Mouse (Mus musculus): Measurements from ENCODE around the gene Fdxacb1. TPM values are rescaled to one million over a fixed set of nuclear protein-coding genes. Genes with fewer than 3 reads are reported as not detected.

Gene Fdxacb1
- polyA plus RNA-seq (2015; fragmentation: Nextera tagmentation; extraction: Ambion mirVana), result 11.1 and 11.7 TPM in 2 replicates

GRCm38 (mm10) chr9:50768107-50769002 is at the start of gene Fdxacb1:
Gene Fdxacb1 (plus strand): TSS chr9:50768236.
- peak within 1 kb of the TSS; percentile 80 for H3K4me2 ChIP-seq (ENCODE audit: low read depth, low read length)
- peak; percentile 96 for ATAC-seq (ENCODE audit: insufficient read depth, low FRiP score)
- H3K9ac ChIP-seq (ENCODE audit: low read length), result peak within 1 kb of the TSS; percentile 81
- H3K27me3 ChIP-seq (ENCODE audit: control insufficient read depth, insufficient read depth, low read length), result no peaks in the 10 kb centered on the region
- 2% methylated on average over 59 of the region's 59 CpGs for WGBS
- no peaks in the 10 kb centered on the region for H3K36me3 ChIP-seq (ENCODE audit: control insufficient read depth, insufficient read depth, low read length)
- H3K4me3 ChIP-seq (replicated peaks; ENCODE audit: low read length), result peak within 1 kb of the TSS; percentile 72
- peak within 1 kb of the TSS; percentile 96 for H3K27ac ChIP-seq (ENCODE audit: low read length)
- H3K4me1 ChIP-seq (ENCODE audit: control insufficient read depth, insufficient read depth, low read length), result 0 out of 2 replicates have a peak, but pooled peaks cover 2% of the 10 kb centered on the region
- no peaks in the 10 kb centered on the region for H3K9me3 ChIP-seq (replicated peaks; ENCODE audit: control insufficient read depth, low read length)

- Histone ChIP-seq H3K9ac (ENCODE audit: low read length) (no peak overlapping the region), H3K36me3 (ENCODE audit: control insufficient read depth, insufficient read depth, low read length) (no peaks in the 10 kb centered on the region), H3K4me2 (ENCODE audit: low read depth, low read length) (no peak overlapping the region), H3K27me3 (ENCODE audit: control insufficient read depth, insufficient read depth, low read length) (no peaks in the 10 kb centered on the region), H3K27ac (ENCODE audit: low read length) (no peak overlapping the region), H3K4me3 (replicated peaks; ENCODE audit: low read length) (no peak overlapping the region), H3K4me1 (ENCODE audit: control insufficient read depth, insufficient read depth, low read length) (peaks cover 19% of the 10 kb centered on the region), H3K9me3 (replicated peaks; ENCODE audit: control insufficient read depth, low read length) (no peaks in the 10 kb centered on the region)
- no peak for ATAC-seq (ENCODE audit: insufficient read depth, low FRiP score)
- 70% methylated on average over 4 of the region's 4 CpGs for WGBS
These were observed 49.2 kb upstream of the Fdxacb1 start for GRCm38 (mm10) chr9:50718878-50719277.

- ATAC-seq (ENCODE audit: insufficient read depth, low FRiP score), result no peak
- no peak overlapping the region; the same call in 1 of the 2 replicates for H3K9ac ChIP-seq (ENCODE audit: low read length)
- WGBS, result 29% methylated on average over 12 of the region's 12 CpGs
- no peak overlapping the region for H3K27ac ChIP-seq (ENCODE audit: low read length)
- no peaks in the 10 kb centered on the region for H3K36me3 ChIP-seq (ENCODE audit: control insufficient read depth, insufficient read depth, low read length)
- H3K4me2 ChIP-seq (ENCODE audit: low read depth, low read length), result no peak overlapping the region
- no peak overlapping the region for H3K4me3 ChIP-seq (replicated peaks; ENCODE audit: low read length)
- peaks cover 20% of the 10 kb centered on the region for H3K4me1 ChIP-seq (ENCODE audit: control insufficient read depth, insufficient read depth, low read length)
- no peaks in the 10 kb centered on the region for H3K27me3 ChIP-seq (ENCODE audit: control insufficient read depth, insufficient read depth, low read length)
- H3K9me3 ChIP-seq (replicated peaks; ENCODE audit: control insufficient read depth, low read length), result no peaks in the 10 kb centered on the region
These were observed 47.0 kb upstream of the Fdxacb1 start for GRCm38 (mm10) chr9:50721061-50721460.

- H3K36me3 ChIP-seq (ENCODE audit: control insufficient read depth, insufficient read depth, low read length), result no peaks in the 10 kb centered on the region
- no peak for ATAC-seq (ENCODE audit: insufficient read depth, low FRiP score)
- no peaks in the 10 kb centered on the region for H3K9me3 ChIP-seq (replicated peaks; ENCODE audit: control insufficient read depth, low read length)
- 0 out of 2 replicates have a peak overlapping the region, but pooled peaks have one; percentile 14 for H3K4me2 ChIP-seq (ENCODE audit: low read depth, low read length)
- WGBS, result 48% methylated on average over 8 of the region's 8 CpGs
- H3K27ac ChIP-seq (ENCODE audit: low read length), result no peak overlapping the region
- H3K4me3 ChIP-seq (replicated peaks; ENCODE audit: low read length), result no peak overlapping the region
- peaks cover 28% of the 10 kb centered on the region for H3K4me1 ChIP-seq (ENCODE audit: control insufficient read depth, insufficient read depth, low read length)
- H3K9ac ChIP-seq (ENCODE audit: low read length), result no peak overlapping the region; the same call in 1 of the 2 replicates
- no peaks in the 10 kb centered on the region for H3K27me3 ChIP-seq (ENCODE audit: control insufficient read depth, insufficient read depth, low read length)
These were observed 45.6 kb upstream of the Fdxacb1 start for GRCm38 (mm10) chr9:50722451-50722911.

GRCm38 (mm10) chr9:50723406-50723805 is 44.6 kb upstream of the Fdxacb1 start:
- 20% methylated on average over 7 of the region's 7 CpGs for whole genome bisulfite sequencing
- ATAC-seq (ENCODE audit: insufficient read depth, low FRiP score), result no peak
- peak overlapping the region; percentile 39; the same call in 1 of the 2 replicates for H3K27ac ChIP-seq (ENCODE audit: low read length)
- H3K4me2 ChIP-seq (ENCODE audit: low read depth, low read length), result peak overlapping the region; percentile 14; the same call in 1 of the 2 replicates
- H3K9me3 ChIP-seq (replicated peaks; ENCODE audit: control insufficient read depth, low read length), result no peaks in the 10 kb centered on the region
- peaks cover 29% of the 10 kb centered on the region for H3K4me1 ChIP-seq (ENCODE audit: control insufficient read depth, insufficient read depth, low read length)
- no peaks in the 10 kb centered on the region for H3K27me3 ChIP-seq (ENCODE audit: control insufficient read depth, insufficient read depth, low read length)
- no peak overlapping the region; the same call in 1 of the 2 replicates for H3K4me3 ChIP-seq (replicated peaks; ENCODE audit: low read length)
- H3K9ac ChIP-seq (ENCODE audit: low read length), result peak overlapping the region; percentile 28; the same call in 1 of the 2 replicates
- no peaks in the 10 kb centered on the region for H3K36me3 ChIP-seq (ENCODE audit: control insufficient read depth, insufficient read depth, low read length)

GRCm38 (mm10) chr9:50724147-50724546 is 43.9 kb upstream of the Fdxacb1 start:
- no peaks in the 10 kb centered on the region for H3K9me3 ChIP-seq (replicated peaks; ENCODE audit: control insufficient read depth, low read length)
- WGBS, result 89% methylated on average over 2 of the region's 2 CpGs
- ATAC-seq (ENCODE audit: insufficient read depth, low FRiP score), result no peak
- no peak overlapping the region for H3K4me3 ChIP-seq (replicated peaks; ENCODE audit: low read length)
- no peak overlapping the region for H3K4me2 ChIP-seq (ENCODE audit: low read depth, low read length)
- no peaks in the 10 kb centered on the region for H3K36me3 ChIP-seq (ENCODE audit: control insufficient read depth, insufficient read depth, low read length)
- no peak overlapping the region for H3K27ac ChIP-seq (ENCODE audit: low read length)
- H3K9ac ChIP-seq (ENCODE audit: low read length), result no peak overlapping the region
- H3K27me3 ChIP-seq (ENCODE audit: control insufficient read depth, insufficient read depth, low read length), result no peaks in the 10 kb centered on the region
- H3K4me1 ChIP-seq (ENCODE audit: control insufficient read depth, insufficient read depth, low read length), result peaks cover 29% of the 10 kb centered on the region

GRCm38 (mm10) chr9:50724661-50725330 is 43.2 kb upstream of the Fdxacb1 start:
- ATAC-seq (ENCODE audit: insufficient read depth, low FRiP score), result no peak
- H3K27me3 ChIP-seq (ENCODE audit: control insufficient read depth, insufficient read depth, low read length), result no peaks in the 10 kb centered on the region

GRCm38 (mm10) chr9:50725921-50726590 is 42.0 kb upstream of the Fdxacb1 start:
- Histone ChIP-seq H3K4me2 (ENCODE audit: low read depth, low read length) (no peak overlapping the region), H3K9ac (ENCODE audit: low read length) (no peak overlapping the region), H3K27me3 (ENCODE audit: control insufficient read depth, insufficient read depth, low read length) (no peaks in the 10 kb centered on the region), H3K4me3 (replicated peaks; ENCODE audit: low read length) (no peak overlapping the region), H3K4me1 (ENCODE audit: control insufficient read depth, insufficient read depth, low read length) (peaks cover 26% of the 10 kb centered on the region), H3K9me3 (replicated peaks; ENCODE audit: control insufficient read depth, low read length) (no peaks in the 10 kb centered on the region), H3K36me3 (ENCODE audit: control insufficient read depth, insufficient read depth, low read length) (no peaks in the 10 kb centered on the region), H3K27ac (ENCODE audit: low read length) (no peak overlapping the region)
- no peak for ATAC-seq (ENCODE audit: insufficient read depth, low FRiP score)
- WGBS, result 62% methylated on average over 8 of the region's 8 CpGs

More at GRCm38 (mm10) chr9:50724661-50725330, 43.2 kb upstream of the Fdxacb1 start:
- WGBS, result 63% methylated on average over 3 of the region's 3 CpGs
- H3K9ac ChIP-seq (ENCODE audit: low read length), result no peak overlapping the region
- H3K27ac ChIP-seq (ENCODE audit: low read length), result no peak overlapping the region
- H3K36me3 ChIP-seq (ENCODE audit: control insufficient read depth, insufficient read depth, low read length), result no peaks in the 10 kb centered on the region
- no peak overlapping the region for H3K4me2 ChIP-seq (ENCODE audit: low read depth, low read length)
- no peak overlapping the region for H3K4me3 ChIP-seq (replicated peaks; ENCODE audit: low read length)
- H3K4me1 ChIP-seq (ENCODE audit: control insufficient read depth, insufficient read depth, low read length), result peaks cover 29% of the 10 kb centered on the region
- no peaks in the 10 kb centered on the region for H3K9me3 ChIP-seq (replicated peaks; ENCODE audit: control insufficient read depth, low read length)

All from stomach, embryonic 16.5 days (tissue).